20 mouse cellular contexts compared by ENCODE assay signal in genomic region chr11:3278351-3278750, GRCm38 (mm10). TPM values are rescaled to one million over a fixed set of nuclear protein-coding genes. Genes with fewer than 3 reads are reported as not detected.
DNase-seq lines count a peak whose midpoint lies in the region; ATAC-seq lines count a peak whose summit lies in the region.
"Had no signal": no experiment of that assay in that cellular context is flagged by ENCODE, and none has a peak within 500 bp of the region (broad histone marks: within the 10 kb centered on the region; RNA-seq: fewer than 3 reads in every experiment).

No protein-coding gene starts in this region.

- no peaks in the 10 kb centered on the region for H3K27me3 ChIP-seq in midbrain, embryonic 11.5 days (ENCODE audit: control insufficient read depth, insufficient read depth, low read length)
- H3K27me3 ChIP-seq in midbrain, embryonic 13.5 days, result no peaks in the 10 kb centered on the region
- H3K27me3 ChIP-seq: embryonic facial prominence, embryonic 12.5 days; forebrain, embryonic 13.5 days; forebrain, embryonic 15.5 days; Patski had no signal

- no peak overlapping the region for H3K9ac ChIP-seq in midbrain, embryonic 11.5 days (ENCODE audit: low read length)
- no peak overlapping the region for H3K9ac ChIP-seq in midbrain, embryonic 13.5 days (replicated peaks)
- H3K9ac ChIP-seq: embryonic facial prominence, embryonic 12.5 days; forebrain, embryonic 13.5 days; forebrain, embryonic 15.5 days; forebrain, postnatal 0 days had no signal

- H3K36me3 ChIP-seq in midbrain, embryonic 11.5 days (ENCODE audit: control insufficient read depth, insufficient read depth, low read length), result no peaks in the 10 kb centered on the region
- no peaks in the 10 kb centered on the region for H3K36me3 ChIP-seq in midbrain, embryonic 13.5 days
- H3K36me3 ChIP-seq: embryonic facial prominence, embryonic 10.5 days; embryonic facial prominence, embryonic 12.5 days; forebrain, embryonic 15.5 days; G1E had no signal

- peaks cover 4% of the 10 kb centered on the region for H3K9me3 ChIP-seq in midbrain, embryonic 11.5 days (ENCODE audit: control insufficient read depth, low read length)
- H3K9me3 ChIP-seq in midbrain, embryonic 13.5 days, result peaks cover 8% of the 10 kb centered on the region
- H3K9me3 ChIP-seq: forebrain, embryonic 15.5 days had no signal

- peak; percentile 70 for DNase-seq in midbrain, embryonic 11.5 days (ENCODE audit: low spot score, missing footprints)
- peak; percentile 50 for DNase-seq in ES-CJ7 (ENCODE audit: low read depth, low spot score)
- DNase-seq in ZHBTc4 (ENCODE audit: low read depth, low spot score), result peak; percentile 71
- DNase-seq: adrenal gland, adult 2 months; adrenal gland, postnatal 10 days; adrenal gland, postnatal 25 days; cerebellum, adult 11-12 months; cerebellum, adult 2 months; cerebellum, adult 9-10 months; cerebellum, postnatal 10 days; cerebellum, postnatal 25 days; forebrain, postnatal 0 days had no signal

- no peak overlapping the region for H3K27ac ChIP-seq in midbrain, embryonic 11.5 days (ENCODE audit: low read depth, low read length)
- no peak overlapping the region for H3K27ac ChIP-seq in midbrain, embryonic 13.5 days
- H3K27ac ChIP-seq: embryonic facial prominence, embryonic 10.5 days; embryonic facial prominence, embryonic 12.5 days; forebrain, embryonic 13.5 days; forebrain, embryonic 15.5 days had no signal

- no peaks in the 10 kb centered on the region for H3K4me1 ChIP-seq in midbrain, embryonic 11.5 days (ENCODE audit: control insufficient read depth, insufficient read depth, low read length)
- H3K4me1 ChIP-seq in midbrain, embryonic 13.5 days (replicated peaks), result no peaks in the 10 kb centered on the region
- H3K4me1 ChIP-seq: embryonic facial prominence, embryonic 10.5 days; embryonic facial prominence, embryonic 12.5 days; forebrain, embryonic 13.5 days; forebrain, embryonic 15.5 days had no signal

- no peak overlapping the region for H3K4me2 ChIP-seq in midbrain, embryonic 11.5 days
- H3K4me2 ChIP-seq in midbrain, embryonic 13.5 days (replicated peaks), result no peak overlapping the region
- H3K4me2 ChIP-seq: embryonic facial prominence, embryonic 12.5 days; forebrain, embryonic 13.5 days; forebrain, embryonic 15.5 days had no signal

- ATAC-seq in midbrain, embryonic 11.5 days (ENCODE audit: low FRiP score), result no peak
- ATAC-seq in midbrain, embryonic 13.5 days, result no peak
- ATAC-seq in cerebellum, adult (ENCODE audit: insufficient number of reproducible peaks, low FRiP score, low TSS enrichment), result no peak
- ATAC-seq: forebrain, embryonic 13.5 days; forebrain, embryonic 15.5 days; forebrain, postnatal 0 days; Patski had no signal

- no peak overlapping the region for H3K4me3 ChIP-seq in midbrain, embryonic 11.5 days (ENCODE audit: low read depth, low read length)
- H3K4me3 ChIP-seq in midbrain, embryonic 13.5 days (replicated peaks), result no peak overlapping the region
- H3K4me3 ChIP-seq: embryonic facial prominence, embryonic 10.5 days; embryonic facial prominence, embryonic 12.5 days; forebrain, embryonic 13.5 days; forebrain, embryonic 15.5 days had no signal

- 64% methylated on average over 5 of the region's 5 CpGs for WGBS in midbrain, embryonic 11.5 days
- WGBS in midbrain, embryonic 13.5 days, result 73% methylated on average over 5 of the region's 5 CpGs

RNA-seq across cellular contexts. Expression of gene Patz1, which starts 10.3 kb away (rescaled TPM):
- 107 and 116 TPM in 2 replicates for polyA plus RNA-seq in midbrain, embryonic 11.5 days (2014; fragmentation: Nextera tagmentation; extraction: Ambion mirVana)
- 94.6 and 106 TPM in 2 replicates for polyA plus RNA-seq in midbrain, embryonic 13.5 days (2015; fragmentation: Nextera tagmentation; extraction: Ambion mirVana)

RNA-seq across cellular contexts. Expression of gene Drg1, which starts 12.1 kb away (rescaled TPM):
- 327 and 332 TPM in 2 replicates for polyA plus RNA-seq in midbrain, embryonic 11.5 days (2014; fragmentation: Nextera tagmentation; extraction: Ambion mirVana)
- polyA plus RNA-seq in midbrain, embryonic 13.5 days (2015; fragmentation: Nextera tagmentation; extraction: Ambion mirVana), result 261 and 285 TPM in 2 replicates

RNA-seq across cellular contexts. Expression of gene Pik3ip1, which starts 51.9 kb away (rescaled TPM):
- polyA plus RNA-seq in midbrain, embryonic 11.5 days (2014; fragmentation: Nextera tagmentation; extraction: Ambion mirVana), result 10.5 and 12.1 TPM in 2 replicates
- 24.2 and 25.1 TPM in 2 replicates for polyA plus RNA-seq in midbrain, embryonic 13.5 days (2015; fragmentation: Nextera tagmentation; extraction: Ambion mirVana)
